ENCODE assay signal across 15 mouse cellular contexts in the genomic region with DNA sequence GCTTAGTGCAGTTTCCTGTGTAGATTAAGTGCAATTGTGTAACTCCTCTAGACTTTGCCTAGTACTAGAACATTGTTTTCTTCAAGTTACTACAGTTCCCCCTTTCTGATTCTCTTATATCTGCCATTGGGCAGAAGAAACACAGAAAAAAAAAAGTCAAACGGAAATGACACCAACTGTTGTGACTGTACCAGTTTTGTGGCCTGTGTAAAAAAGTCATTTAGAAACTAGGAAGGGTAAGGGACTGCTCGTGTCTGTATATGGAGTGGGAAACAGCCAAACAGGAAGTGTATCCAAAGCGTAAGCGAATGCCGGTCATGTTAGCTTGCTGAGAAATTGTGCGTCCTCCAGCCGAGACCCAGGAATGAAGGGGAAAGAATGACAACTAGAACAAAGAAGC. TPM values are rescaled to one million over a fixed set of nuclear protein-coding genes. Genes with fewer than 3 reads are reported as not detected.
A peak's percentile ranks its signal among the peaks of the same experiment; 100 is the strongest.
DNase-seq lines count a peak whose midpoint lies in the region; ATAC-seq and TF ChIP-seq lines count a peak whose summit lies in the region.
"Had no signal": no experiment of that assay in that cellular context is flagged by ENCODE, and none has a peak within 500 bp of the region (broad histone marks: within the 10 kb centered on the region; RNA-seq: fewer than 3 reads in every experiment).

No protein-coding gene starts in this region.

- no peak overlapping the region for H3K4me3 ChIP-seq in midbrain, embryonic 11.5 days (ENCODE audit: low read depth, low read length)
- no peak overlapping the region for H3K4me3 ChIP-seq in midbrain, embryonic 15.5 days
- H3K4me3 ChIP-seq in small intestine, adult 2 months (ENCODE audit: low read depth, low read length): no peak overlapping the region
- H3K4me3 ChIP-seq: left cerebral cortex, adult 2 months; liver, embryonic 15.5 days; stomach, embryonic 15.5 days had no signal

- WGBS in midbrain, embryonic 11.5 days: 89% methylated on average over 7 of the region's 7 CpGs
- 89% methylated on average over 7 of the region's 7 CpGs for WGBS in midbrain, embryonic 15.5 days
- WGBS in small intestine, adult 2 months: 75% methylated on average over 7 of the region's 7 CpGs

- H3K9me3 ChIP-seq in midbrain, embryonic 11.5 days (ENCODE audit: control insufficient read depth, low read length): no peaks in the 10 kb centered on the region
- no peaks in the 10 kb centered on the region for H3K9me3 ChIP-seq in midbrain, embryonic 15.5 days
- H3K9me3 ChIP-seq: liver, embryonic 15.5 days; stomach, embryonic 15.5 days had no signal

- no peaks in the 10 kb centered on the region for H3K27me3 ChIP-seq in midbrain, embryonic 11.5 days (ENCODE audit: control insufficient read depth, insufficient read depth, low read length)
- H3K27me3 ChIP-seq in midbrain, embryonic 15.5 days (replicated peaks): no peaks in the 10 kb centered on the region
- no peaks in the 10 kb centered on the region for H3K27me3 ChIP-seq in small intestine, adult 2 months (ENCODE audit: control insufficient read depth, insufficient read depth, low read length)
- H3K27me3 ChIP-seq: liver, embryonic 15.5 days; stomach, embryonic 15.5 days had no signal

- no peak overlapping the region for H3K4me2 ChIP-seq in midbrain, embryonic 11.5 days
- no peak overlapping the region for H3K4me2 ChIP-seq in midbrain, embryonic 15.5 days
- H3K4me2 ChIP-seq: liver, embryonic 15.5 days; stomach, embryonic 15.5 days had no signal

- H3K36me3 ChIP-seq in midbrain, embryonic 11.5 days (ENCODE audit: control insufficient read depth, insufficient read depth, low read length): no peaks in the 10 kb centered on the region
- H3K36me3 ChIP-seq in midbrain, embryonic 15.5 days (replicated peaks): peaks cover 9% of the 10 kb centered on the region; the same call in 1 of the 2 replicates
- H3K36me3 ChIP-seq in small intestine, adult 2 months (ENCODE audit: control insufficient read depth, insufficient read depth, low read length): peaks cover 1% of the 10 kb centered on the region; the same call in 1 of the 2 replicates
- H3K36me3 ChIP-seq: liver, embryonic 15.5 days; stomach, embryonic 15.5 days had no signal

- H3K4me1 ChIP-seq in midbrain, embryonic 11.5 days (ENCODE audit: control insufficient read depth, insufficient read depth, low read length): no peaks in the 10 kb centered on the region
- no peaks in the 10 kb centered on the region for H3K4me1 ChIP-seq in midbrain, embryonic 15.5 days
- no peaks in the 10 kb centered on the region for H3K4me1 ChIP-seq in small intestine, adult 2 months (ENCODE audit: control insufficient read depth, insufficient read depth, insufficient read length, low read length)
- H3K4me1 ChIP-seq: liver, embryonic 15.5 days; stomach, embryonic 15.5 days had no signal

- DNase-seq in heart, adult 8-10 months (ENCODE audit: low spot score): peak; percentile 14
- DNase-seq in heart, postnatal 4 days: no peak
- peak; percentile 35 for DNase-seq in midbrain, embryonic 11.5 days (ENCODE audit: low spot score, missing footprints)
- DNase-seq in induced T-regulatory cell, adult 2 months (ENCODE audit: low read depth): peak; percentile 77
- no peak for DNase-seq in urinary bladder, adult 18-20 months (ENCODE audit: low spot score in 2 of 2)
- no peak for DNase-seq in cerebellum, postnatal 25 days
- DNase-seq: adrenal gland, postnatal 14 days; cerebellum, postnatal 14 days; kidney, adult 8-10 months; retina, postnatal 1 day had no signal

- no peak for ATAC-seq in midbrain, embryonic 11.5 days (ENCODE audit: low FRiP score)
- no peak for ATAC-seq in midbrain, embryonic 15.5 days (replicated peaks)

- TF ChIP-seq CTCF in small intestine, adult 2 months (IDR thresholded peaks at IDR 0.05; ENCODE audit: extremely low read depth, insufficient read length, insufficient replicate concordance, low read depth, low read length): no peak

- TF ChIP-seq POLR2A in small intestine, adult 2 months (IDR thresholded peaks at IDR 0.05; ENCODE audit: low read depth, low read length): no peak

- no peak overlapping the region for H3K27ac ChIP-seq in midbrain, embryonic 11.5 days (ENCODE audit: low read depth, low read length)
- no peak overlapping the region for H3K27ac ChIP-seq in midbrain, embryonic 15.5 days
- H3K27ac ChIP-seq in small intestine, adult 2 months (ENCODE audit: insufficient read depth, low read depth, low read length): 0 out of 2 replicates have a peak overlapping the region, but pooled peaks have one; percentile 3
- H3K27ac ChIP-seq: left cerebral cortex, adult 2 months; liver, embryonic 15.5 days; stomach, embryonic 15.5 days had no signal

- H3K9ac ChIP-seq in midbrain, embryonic 11.5 days (ENCODE audit: low read length): no peak overlapping the region
- H3K9ac ChIP-seq in midbrain, embryonic 15.5 days: no peak overlapping the region
- H3K9ac ChIP-seq: liver, embryonic 15.5 days; stomach, embryonic 15.5 days had no signal

RNA-seq across cellular contexts. Expression of gene Dcun1d5, which starts 37.1 kb away (rescaled TPM):
- total RNA-seq in heart, adult 8-10 months (2022): 10 to 100 TPM; 44.4 to 59.4 (median 53.0) TPM
- total RNA-seq in heart, postnatal 4 days (2021): 10 to 100 TPM; 61.7 to 71.3 TPM
- 144 and 149 TPM in 2 replicates for polyA plus RNA-seq in midbrain, embryonic 11.5 days (2014; fragmentation: Nextera tagmentation; extraction: Ambion mirVana)
- polyA plus RNA-seq in midbrain, embryonic 15.5 days (2015; fragmentation: Nextera tagmentation; extraction: Ambion mirVana): 92.4 and 100 TPM in 2 replicates
- 11.7 and 17.7 TPM in 2 replicates for polyA plus RNA-seq in small intestine, adult 2 months (2012; rRNA removed)

RNA-seq across cellular contexts. Expression of gene Dync2h1, which starts 37.2 kb away (rescaled TPM):
- total RNA-seq in heart, adult 8-10 months (2022): 1 to 10 TPM; 1.9 to 2.1 (median 2.0) TPM
- 1 to 10 TPM; 4.4 to 5.6 TPM for total RNA-seq in heart, postnatal 4 days (2021)
- polyA plus RNA-seq in midbrain, embryonic 11.5 days (2014; fragmentation: Nextera tagmentation; extraction: Ambion mirVana): 29.1 and 29.6 TPM in 2 replicates
- polyA plus RNA-seq in midbrain, embryonic 15.5 days (2015; fragmentation: Nextera tagmentation; extraction: Ambion mirVana): 21.7 and 23.5 TPM in 2 replicates
- 0.05 and 0.18 TPM in 2 replicates for polyA plus RNA-seq in small intestine, adult 2 months (2012; rRNA removed)

RNA-seq across cellular contexts. Expression of gene Mmp13, which starts 50.9 kb away (rescaled TPM):
- under 1 TPM; 0.09 to 0.47 (median 0.32) TPM for total RNA-seq in heart, adult 8-10 months (2022)
- under 1 TPM in 1 of 2 experiments, not detected in 1; 0.10 TPM for total RNA-seq in heart, postnatal 4 days (2021)
- not detected in 2 replicates for polyA plus RNA-seq in midbrain, embryonic 11.5 days (2014; fragmentation: Nextera tagmentation; extraction: Ambion mirVana)
- 0.10 TPM in 1 of 2 replicates, not detected in the other for polyA plus RNA-seq in midbrain, embryonic 15.5 days (2015; fragmentation: Nextera tagmentation; extraction: Ambion mirVana)
- polyA plus RNA-seq in small intestine, adult 2 months (2012; rRNA removed): 0.23 and 0.46 TPM in 2 replicates
- total RNA-seq: left cerebral cortex, adult 2 months had no signal

Comparison
In these comparisons a context has a peak if more than half of its experiments do, and no peak if none do; other contexts are left out.
1. DNase-seq: peak in heart, adult 8-10 months (single experiment), midbrain, embryonic 11.5 days (single experiment) and induced T-regulatory cell, adult 2 months (single experiment); none in heart, postnatal 4 days (single experiment), urinary bladder, adult 18-20 months (0 of 2) and cerebellum, postnatal 25 days (0 of 2).
2. RNA of gene Dync2h1, which starts 37.2 kb away (polyA plus RNA-seq): 29.1 to 29.6 TPM in midbrain, embryonic 11.5 days and 21.7 to 23.5 TPM in midbrain, embryonic 15.5 days; 0.05 to 0.18 TPM in small intestine, adult 2 months; every median in the first group is over 10 times any median in the second.